Mouse (Mus musculus): ENCODE results near the gene Sf3a2. TPM values are rescaled to one million over a fixed set of nuclear protein-coding genes. Genes with fewer than 3 reads are reported as not detected.
"Not testable (repeated sequence)": the region's sequence is repeated elsewhere in the genome, so short reads cannot be mapped to it uniquely, and the experiment has no call there.

The Sf3a2 gene
- polyA plus RNA-seq, 1 experiment, result 50.7 TPM

- DNase-seq (ENCODE audit: extremely low spot score in 1 of 2, low spot score in 1 of 2), result no peak
These were observed 4.4 kb downstream of the Sf3a2 start for GRCm38 (mm10) chr10:80802204-80802912.

GRCm38 (mm10) chr10:80802996-80803395, 5.0 kb downstream of the Sf3a2 start:
- no peak for DNase-seq (ENCODE audit: extremely low spot score in 1 of 2, low spot score in 1 of 2)

- no peak for DNase-seq (ENCODE audit: extremely low spot score in 1 of 2, low spot score in 1 of 2)
These were observed 6.3 kb downstream of the Sf3a2 start for GRCm38 (mm10) chr10:80804340-80804739.

DNA sequence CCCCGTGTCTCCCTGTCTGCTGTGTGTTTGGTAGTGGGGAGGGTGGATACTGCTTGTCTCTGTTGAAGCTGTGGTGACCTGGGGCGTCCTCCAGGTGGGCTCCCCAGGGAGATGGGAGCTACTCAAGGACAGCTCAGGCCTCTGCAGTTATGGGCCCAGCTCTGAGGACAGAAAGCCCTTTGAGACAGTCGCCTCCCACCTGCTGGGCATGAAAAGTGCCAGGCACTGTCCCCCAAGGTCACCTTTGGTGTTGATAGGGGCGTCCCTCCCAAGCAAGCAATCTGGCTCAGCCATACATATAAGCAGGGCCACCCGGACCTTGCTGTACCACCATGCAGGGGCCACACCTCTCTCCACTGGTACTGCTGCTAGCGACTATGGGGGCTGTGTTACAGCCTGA, 6.9 kb downstream of the Sf3a2 start, which contains the start of gene Amh:
Gene Amh, plus strand, starts transcription at position 328 of the 400 bp plus-strand sequence.
- DNase-seq (ENCODE audit: extremely low spot score in 1 of 2, low spot score in 1 of 2), result no peak

DNA sequence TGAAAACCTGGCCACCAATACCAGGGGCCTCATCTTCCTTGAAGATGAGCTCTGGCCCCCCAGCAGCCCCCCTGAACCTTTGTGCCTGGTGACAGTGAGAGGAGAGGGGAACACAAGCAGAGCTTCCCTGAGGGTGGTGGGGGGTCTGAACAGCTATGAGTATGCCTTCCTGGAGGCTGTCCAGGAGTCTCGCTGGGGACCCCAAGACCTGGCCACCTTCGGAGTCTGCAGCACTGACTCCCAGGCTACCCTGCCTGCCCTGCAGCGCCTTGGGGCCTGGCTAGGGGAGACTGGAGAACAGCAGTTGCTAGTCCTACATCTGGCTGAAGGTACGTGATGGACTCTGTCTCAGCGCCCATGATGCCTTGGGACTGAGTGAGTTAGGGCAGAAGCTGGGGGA, 7.3 kb downstream of the Sf3a2 start:
- no peak for DNase-seq (ENCODE audit: extremely low spot score in 1 of 2, low spot score in 1 of 2)

DNA sequence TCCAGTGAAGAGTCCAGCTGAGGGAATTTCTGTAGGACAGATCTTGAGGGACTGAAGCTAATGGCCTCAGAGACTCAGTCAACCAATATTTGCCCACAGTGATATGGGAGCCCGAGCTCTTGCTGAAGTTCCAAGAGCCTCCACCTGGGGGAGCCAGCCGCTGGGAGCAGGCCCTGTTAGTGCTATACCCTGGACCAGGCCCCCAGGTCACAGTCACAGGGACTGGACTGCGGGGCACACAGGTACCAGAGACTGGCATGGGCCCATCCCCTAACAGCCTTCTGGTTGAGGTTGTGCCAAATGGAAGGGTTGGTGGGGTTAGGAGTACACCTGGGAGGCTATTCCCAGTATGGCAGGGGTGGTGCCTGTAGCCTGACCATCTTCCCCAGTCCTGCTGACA, 7.9 kb downstream of the Sf3a2 start:
- peak in 1 of 2 experiments; percentile 87 for DNase-seq (ENCODE audit: extremely low spot score in 1 of 2, low spot score in 1 of 2)

GRCm38 (mm10) chr10:80806341-80807056, 8.5 kb downstream of the Sf3a2 start:
- no peak for DNase-seq (ENCODE audit: extremely low spot score in 1 of 2, low spot score in 1 of 2)

DNA sequence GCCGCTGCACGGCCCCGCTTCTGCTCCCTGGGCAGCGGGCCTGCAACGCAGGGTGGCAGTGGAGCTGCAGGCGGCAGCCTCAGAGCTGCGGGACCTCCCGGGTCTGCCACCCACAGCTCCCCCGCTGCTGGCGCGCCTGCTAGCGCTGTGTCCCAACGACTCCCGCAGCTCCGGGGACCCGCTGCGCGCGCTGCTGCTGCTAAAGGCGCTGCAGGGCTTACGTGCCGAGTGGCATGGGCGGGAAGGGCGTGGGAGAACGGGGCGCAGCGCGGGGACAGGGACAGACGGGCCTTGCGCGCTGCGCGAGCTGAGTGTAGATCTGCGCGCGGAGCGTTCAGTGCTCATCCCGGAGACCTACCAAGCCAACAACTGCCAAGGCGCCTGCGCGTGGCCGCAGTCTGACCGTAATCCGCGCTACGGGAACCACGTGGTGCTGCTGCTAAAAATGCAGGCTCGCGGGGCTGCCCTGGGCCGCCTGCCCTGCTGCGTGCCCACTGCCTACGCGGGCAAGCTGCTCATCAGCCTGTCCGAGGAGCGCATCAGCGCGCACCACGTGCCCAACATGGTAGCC, 9.1 kb downstream of the Sf3a2 start:
- DNase-seq (ENCODE audit: extremely low spot score in 1 of 2, low spot score in 1 of 2), result peak; percentile 84 to 92

GRCm38 (mm10) chr10:80808099-80808984, 10.3 kb downstream of the Sf3a2 start:
- DNase-seq (ENCODE audit: extremely low spot score in 1 of 2, low spot score in 1 of 2), result peak in 1 of 2 experiments; percentile 52

- DNase-seq (ENCODE audit: extremely low spot score in 1 of 2, low spot score in 1 of 2), result peak in 1 of 2 experiments; percentile 65
These were observed 11.1 kb downstream of the Sf3a2 start for GRCm38 (mm10) chr10:80808985-80809632.

- no peak for DNase-seq (ENCODE audit: extremely low spot score in 1 of 2, low spot score in 1 of 2)
These were observed 12.1 kb downstream of the Sf3a2 start for GRCm38 (mm10) chr10:80810084-80810483.

GRCm38 (mm10) chr10:80812391-80813041, 14.5 kb downstream of the Sf3a2 start:
- no peak for DNase-seq (ENCODE audit: extremely low spot score in 1 of 2, low spot score in 1 of 2)

- no peak for DNase-seq (ENCODE audit: extremely low spot score in 1 of 2, low spot score in 1 of 2)
These were observed 15.4 kb downstream of the Sf3a2 start, which contains the start of gene Jsrp1 for GRCm38 (mm10) chr10:80813366-80813765. Jsrp1 (minus strand) TSS chr10:80813498.

DNA sequence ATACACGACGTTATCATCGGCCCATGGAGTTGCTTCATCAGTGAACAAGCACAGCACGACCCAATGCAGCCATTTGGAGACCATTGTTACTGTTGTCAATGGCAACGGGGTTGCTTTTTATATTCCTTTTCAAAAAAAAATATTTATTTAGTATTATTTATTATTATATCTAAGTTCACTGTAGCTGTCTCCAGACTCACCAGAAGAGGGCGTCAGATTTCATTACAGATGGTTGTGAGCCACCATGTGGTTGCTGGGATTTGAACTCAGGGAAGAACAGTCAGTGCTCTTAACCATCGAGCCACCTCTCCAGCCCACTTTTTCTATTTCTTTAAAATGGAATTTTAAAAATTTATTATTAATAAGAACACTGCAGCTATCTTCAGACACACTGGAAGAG, 16.8 kb downstream of the Sf3a2 start:
- DNase-seq (ENCODE audit: extremely low spot score in 1 of 2, low spot score in 1 of 2), result no peak

- DNase-seq (ENCODE audit: extremely low spot score in 1 of 2, low spot score in 1 of 2), result not testable (repeated sequence)
These were observed 18.3 kb downstream of the Sf3a2 start for GRCm38 (mm10) chr10:80816303-80816702.

DNA sequence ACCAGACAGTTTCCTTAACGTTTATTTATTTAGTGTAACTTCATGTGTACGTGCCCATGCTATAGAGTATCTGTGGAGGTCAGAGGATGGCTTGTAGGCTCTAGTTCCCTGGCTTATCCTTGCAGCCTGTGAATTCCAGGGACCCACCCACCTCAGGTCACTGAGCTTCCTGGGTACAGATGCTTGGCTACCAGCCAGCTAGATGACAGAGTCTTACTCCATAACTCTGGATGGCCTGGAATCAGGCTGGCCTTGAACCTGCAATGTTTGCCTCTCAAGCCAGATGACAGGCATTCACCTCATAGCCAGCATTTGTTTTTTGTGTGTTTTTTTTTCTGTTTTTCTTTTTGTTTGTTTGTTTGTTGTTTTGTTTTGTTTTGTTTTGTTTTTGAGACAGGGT, 19.2 kb downstream of the Sf3a2 start:
- no peak for DNase-seq (ENCODE audit: extremely low spot score in 1 of 2, low spot score in 1 of 2)

GRCm38 (mm10) chr10:80817955-80818354, 20.0 kb downstream of the Sf3a2 start:
- not testable (repeated sequence) for DNase-seq (ENCODE audit: extremely low spot score in 1 of 2, low spot score in 1 of 2)

DNA sequence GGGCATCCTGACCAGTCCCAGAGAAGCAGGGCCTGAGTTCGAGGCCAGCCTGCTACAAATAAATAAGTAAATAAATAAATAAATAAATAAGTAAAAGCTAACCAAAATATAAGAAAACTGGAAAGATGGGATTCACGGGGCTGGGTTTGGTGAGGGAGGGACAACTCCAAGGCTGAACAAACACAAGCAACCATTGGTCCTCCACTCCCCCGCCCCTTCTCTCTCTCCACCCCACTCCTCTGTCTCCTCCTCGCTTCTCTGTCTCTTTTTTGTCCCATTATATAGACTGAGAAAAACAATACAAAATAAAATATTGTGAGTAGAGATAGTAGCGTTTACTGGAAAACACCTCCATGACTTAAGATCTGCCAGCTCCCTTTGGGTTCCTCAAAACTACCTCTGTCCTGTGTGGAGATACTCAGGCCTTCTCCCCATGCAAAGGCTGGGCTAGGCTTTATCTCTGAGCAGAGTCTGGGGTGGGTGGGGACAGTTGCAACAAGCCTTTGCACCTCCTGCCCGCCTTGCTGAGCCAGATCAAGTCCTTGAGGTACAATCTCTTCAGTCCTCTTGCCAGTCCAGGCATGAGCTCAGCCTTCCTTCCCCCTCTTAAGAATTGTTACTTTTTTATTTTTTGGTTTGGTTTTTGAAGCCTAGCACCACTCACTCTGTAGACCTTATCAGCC, 20.7 kb downstream of the Sf3a2 start:
- no peak for DNase-seq (ENCODE audit: extremely low spot score in 1 of 2, low spot score in 1 of 2)

- no peak for DNase-seq (ENCODE audit: extremely low spot score in 1 of 2, low spot score in 1 of 2)
These were observed 21.4 kb downstream of the Sf3a2 start for GRCm38 (mm10) chr10:80819406-80819805.
